Mouse (Mus musculus) forebrain, embryonic 14.5 days (tissue): ENCODE measurements at regions not wholly inside any gene's neighbourhood (a gene's known extent, or its start where the extent isn't known, plus 50 kb on each side); places are given as distances from the start of the nearest gene placed in this dataset.

ENCODE experiments used
- ATAC-seq: fragments of 200-750 bp; cut with Nextera tagmentation; 2 replicates; pipeline ENCODE4 v1.8.0; 2017; ENCODE audit warnings: mild to moderate bottlenecking, moderate library complexity
- DNase-seq: peaks from one replicate; pipeline ENCODE4 v3.0.0-alpha.2; 2015; ENCODE audit warnings: low spot score
- H3K27ac ChIP-seq: fragments of 300-500 bp; sonication (generic); 2 replicates; pipeline ENCODE4 v1.5.1; 2014; ENCODE audit warnings: low read depth, mild to moderate bottlenecking, control low read depth, low read length, moderate library complexity
- H3K27me3 ChIP-seq: fragments of 300-500 bp; sonication (generic); replicated peaks from 2 replicates; pipeline ENCODE4 v1.6.1; 2014; ENCODE audit warnings: low read length, control low read depth, mixed read lengths; ENCODE audit not compliant: control insufficient read depth, insufficient read depth
- H3K36me3 ChIP-seq: fragments of 300-500 bp; sonication (generic); 2 replicates; pipeline ENCODE4 v1.6.1; 2014; ENCODE audit warnings: low read length, control low read depth; ENCODE audit not compliant: control insufficient read depth, insufficient read depth
- H3K4me1 ChIP-seq: fragments of 300-500 bp; sonication (generic); 2 replicates; pipeline ENCODE4 v1.6.1; 2014; ENCODE audit warnings: antibody characterized with exemption, low read length, control low read depth; ENCODE audit not compliant: control insufficient read depth, insufficient read depth
- H3K4me2 ChIP-seq: fragments of 300-500 bp; sonication (generic); 2 replicates; pipeline ENCODE4 v1.6.1; 2014; ENCODE audit warnings: mild to moderate bottlenecking, control low read depth, low read length
- H3K4me3 ChIP-seq: fragments of 300-500 bp; sonication (generic); 2 replicates; pipeline ENCODE4 v1.5.1; 2014; ENCODE audit warnings: low read depth, low read length, control low read depth
- H3K9ac ChIP-seq: fragments of 300-500 bp; sonication (generic); 2 replicates; pipeline ENCODE4 v1.6.1; 2014; ENCODE audit warnings: mild to moderate bottlenecking, low read length, control low read depth, moderate library complexity
- H3K9me3 ChIP-seq: fragments of 300-500 bp; sonication (generic); replicated peaks from 2 replicates; pipeline ENCODE4 v1.6.1; 2016; ENCODE audit warnings: low read length, control low read depth, mixed read lengths; ENCODE audit not compliant: control insufficient read depth
- WGBS: fragments of 180-500 bp; shearing (Covaris S2); extraction: QIAGEN DNeasy Blood & Tissue Kit; methylation state at CpG from one replicate; pipeline ENCODE4 v1.1.7; 2014; 5-methylcytosine and 5-hydroxymethylcytosine counted together

GRCm38 (mm10) chr11:64314997-64315396 is 120.1 kb upstream of the Hs3st3a1 start:
- ATAC-seq (no peak), DNase-seq (no peak)
- Histone ChIP-seq H3K27ac (no peak overlapping the region), H3K4me1 (no peaks in the 10 kb centered on the region), H3K27me3 (no peaks in the 10 kb centered on the region), H3K4me2 (no peak overlapping the region), H3K4me3 (no peak overlapping the region), H3K9ac (no peak overlapping the region), H3K9me3 (no peaks in the 10 kb centered on the region), H3K36me3 (no peaks in the 10 kb centered on the region)
- 78% methylated on average over 5 of the region's 5 CpGs for WGBS

DNA sequence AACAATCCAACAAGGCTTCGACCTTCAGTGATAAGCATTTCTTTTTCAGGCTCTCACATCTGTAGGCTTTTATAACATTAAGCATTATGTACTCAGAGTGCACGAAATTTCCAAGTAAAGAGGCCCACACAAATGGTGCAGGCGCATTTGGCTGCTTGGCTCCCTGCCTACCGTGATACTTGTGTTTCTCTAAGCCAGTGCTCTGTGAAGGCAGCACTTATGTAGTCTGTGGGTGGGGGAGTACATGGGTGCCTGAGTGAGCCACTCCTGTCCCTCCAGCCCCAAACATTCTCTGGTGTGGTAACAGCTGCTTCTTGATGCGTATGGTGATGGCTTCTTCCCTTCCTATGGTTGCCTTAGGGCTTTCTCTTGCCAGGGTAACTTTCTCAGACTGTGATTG is 121.9 kb upstream of the Hs3st3a1 start:
- Histone ChIP-seq H3K4me3 (no peak overlapping the region), H3K9me3 (no peaks in the 10 kb centered on the region), H3K9ac (no peak overlapping the region), H3K27ac (no peak overlapping the region), H3K4me2 (no peak overlapping the region), H3K36me3 (no peaks in the 10 kb centered on the region), H3K27me3 (no peaks in the 10 kb centered on the region), H3K4me1 (no peaks in the 10 kb centered on the region)
- no peak for DNase-seq
- no peak for ATAC-seq
- WGBS: 72% methylated on average over 5 of the region's 5 CpGs

- H3K27me3 ChIP-seq: no peaks in the 10 kb centered on the region
- no peak overlapping the region for H3K4me2 ChIP-seq
- H3K4me3 ChIP-seq: no peak overlapping the region
- H3K9me3 ChIP-seq: no peaks in the 10 kb centered on the region
- H3K4me1 ChIP-seq: no peaks in the 10 kb centered on the region
- H3K9ac ChIP-seq: no peak overlapping the region
- ATAC-seq (no peak), DNase-seq (no peak)
- H3K27ac ChIP-seq: no peak overlapping the region
- no peaks in the 10 kb centered on the region for H3K36me3 ChIP-seq
Observed at GRCm38 (mm10) chr11:64309881-64310280, 125.3 kb upstream of the Hs3st3a1 start.

DNA sequence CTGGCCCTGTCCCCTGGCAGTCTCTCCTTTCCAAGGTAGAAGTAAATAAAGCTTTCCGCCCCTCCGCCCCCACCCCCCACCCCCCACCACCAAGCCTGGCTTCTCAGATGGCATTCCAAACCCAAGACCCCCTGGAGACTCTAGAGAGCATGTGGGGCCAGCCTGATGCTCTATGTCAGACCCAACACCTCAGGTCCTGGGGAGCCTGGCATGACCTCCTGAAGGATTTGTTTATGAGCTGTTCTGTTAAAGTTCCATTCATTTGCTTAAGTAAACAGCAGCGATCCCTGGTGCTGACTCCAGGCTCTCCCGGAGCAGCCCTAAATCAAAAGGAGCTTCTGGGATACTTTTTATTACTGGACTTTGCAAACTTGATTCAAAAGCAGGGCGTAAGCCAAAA is 137.3 kb upstream of the Hs3st3a1 start:
- Histone ChIP-seq H3K27me3 (no peaks in the 10 kb centered on the region), H3K9me3 (no peaks in the 10 kb centered on the region), H3K4me2 (no peak overlapping the region), H3K4me1 (no peaks in the 10 kb centered on the region), H3K36me3 (no peaks in the 10 kb centered on the region), H3K4me3 (no peak overlapping the region), H3K27ac (no peak overlapping the region), H3K9ac (no peak overlapping the region)
- no peak for DNase-seq
- 32% methylated on average over 4 of the region's 5 CpGs for WGBS
- ATAC-seq: no peak

DNA sequence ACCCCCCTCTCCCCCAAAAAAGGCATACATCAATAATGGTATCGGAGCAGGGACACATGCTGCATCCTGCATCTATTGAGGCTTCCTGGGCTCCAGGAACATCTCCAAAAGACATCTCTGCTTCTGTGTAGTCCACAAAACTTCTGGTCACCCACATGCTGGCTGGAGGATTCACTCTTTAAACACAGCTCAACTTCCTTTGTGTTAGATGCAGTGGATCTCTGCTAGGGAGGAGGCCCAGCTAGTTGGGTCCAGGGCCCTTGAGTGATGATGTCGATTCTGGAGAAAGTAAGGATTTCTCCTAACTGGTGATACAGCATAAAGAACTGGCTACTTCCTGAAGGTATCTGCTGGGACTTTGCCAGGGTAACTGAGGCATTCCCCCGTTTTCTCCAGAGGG is 146.9 kb upstream of the Hs3st3a1 start:
- Histone ChIP-seq H3K9me3 (no peaks in the 10 kb centered on the region), H3K27ac (no peak overlapping the region), H3K4me1 (no peaks in the 10 kb centered on the region), H3K27me3 (no peaks in the 10 kb centered on the region), H3K36me3 (no peaks in the 10 kb centered on the region), H3K4me2 (no peak overlapping the region), H3K9ac (no peak overlapping the region), H3K4me3 (no peak overlapping the region)
- no peak for ATAC-seq
- 91% methylated on average over 3 of the region's 3 CpGs for WGBS
- DNase-seq: no peak

DNA sequence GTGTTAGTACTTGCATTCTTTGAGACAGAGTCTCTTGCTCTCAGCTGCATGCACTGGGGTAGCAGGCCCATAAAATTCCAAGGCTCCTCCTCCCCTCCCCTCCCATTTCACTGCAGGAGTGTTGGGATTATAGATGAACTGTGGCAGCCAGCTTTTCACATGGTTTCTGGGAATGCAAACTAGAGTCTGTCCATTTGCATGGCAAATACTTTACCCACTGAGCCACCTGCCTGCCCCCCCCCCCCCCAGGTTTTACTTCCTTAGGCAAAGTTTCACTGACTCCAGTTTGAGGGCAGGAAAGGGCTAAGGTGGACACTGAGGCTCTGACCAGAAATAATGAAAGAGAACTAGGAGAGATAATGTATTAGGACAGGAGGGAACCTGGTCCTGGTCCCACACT is 147.6 kb upstream of the Hs3st3a1 start:
- Histone ChIP-seq H3K4me2 (no peak overlapping the region), H3K27me3 (no peaks in the 10 kb centered on the region), H3K9ac (no peak overlapping the region), H3K36me3 (no peaks in the 10 kb centered on the region), H3K4me1 (no peaks in the 10 kb centered on the region), H3K9me3 (no peaks in the 10 kb centered on the region), H3K27ac (no peak overlapping the region), H3K4me3 (no peak overlapping the region)
- DNase-seq: no peak
- ATAC-seq: no peak

DNA sequence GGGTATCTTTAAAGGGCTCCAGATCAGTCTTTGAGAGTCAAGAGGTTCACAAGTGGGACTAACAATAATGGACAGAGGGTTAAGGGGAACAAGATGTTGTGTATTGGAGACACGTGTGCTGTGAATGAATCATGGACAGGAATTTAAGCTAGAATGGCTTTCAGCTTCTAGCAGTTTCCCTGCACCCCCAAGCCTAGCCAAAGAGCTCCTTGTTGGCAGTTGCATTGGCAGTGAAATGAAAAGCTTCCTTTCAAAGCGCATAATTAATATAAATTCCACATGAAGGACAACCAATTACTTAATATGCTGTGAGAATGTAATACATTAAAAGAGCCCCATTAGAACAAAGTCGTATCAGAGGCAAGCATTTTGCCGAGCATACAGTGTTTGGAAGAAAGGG is 153.4 kb upstream of the Hs3st3a1 start:
- DNase-seq: peak; percentile 41
- no peaks in the 10 kb centered on the region for H3K27me3 ChIP-seq
- ATAC-seq: no peak
- no peaks in the 10 kb centered on the region for H3K36me3 ChIP-seq
- H3K4me1 ChIP-seq: peaks cover 4% of the 10 kb centered on the region; the same call in 1 of the 2 replicates
- H3K9me3 ChIP-seq: no peaks in the 10 kb centered on the region
- no peak overlapping the region for H3K4me2 ChIP-seq
- 26% methylated on average over 4 of the region's 4 CpGs for WGBS
- H3K4me3 ChIP-seq: no peak overlapping the region
- H3K27ac ChIP-seq: no peak overlapping the region
- no peak overlapping the region for H3K9ac ChIP-seq

DNA sequence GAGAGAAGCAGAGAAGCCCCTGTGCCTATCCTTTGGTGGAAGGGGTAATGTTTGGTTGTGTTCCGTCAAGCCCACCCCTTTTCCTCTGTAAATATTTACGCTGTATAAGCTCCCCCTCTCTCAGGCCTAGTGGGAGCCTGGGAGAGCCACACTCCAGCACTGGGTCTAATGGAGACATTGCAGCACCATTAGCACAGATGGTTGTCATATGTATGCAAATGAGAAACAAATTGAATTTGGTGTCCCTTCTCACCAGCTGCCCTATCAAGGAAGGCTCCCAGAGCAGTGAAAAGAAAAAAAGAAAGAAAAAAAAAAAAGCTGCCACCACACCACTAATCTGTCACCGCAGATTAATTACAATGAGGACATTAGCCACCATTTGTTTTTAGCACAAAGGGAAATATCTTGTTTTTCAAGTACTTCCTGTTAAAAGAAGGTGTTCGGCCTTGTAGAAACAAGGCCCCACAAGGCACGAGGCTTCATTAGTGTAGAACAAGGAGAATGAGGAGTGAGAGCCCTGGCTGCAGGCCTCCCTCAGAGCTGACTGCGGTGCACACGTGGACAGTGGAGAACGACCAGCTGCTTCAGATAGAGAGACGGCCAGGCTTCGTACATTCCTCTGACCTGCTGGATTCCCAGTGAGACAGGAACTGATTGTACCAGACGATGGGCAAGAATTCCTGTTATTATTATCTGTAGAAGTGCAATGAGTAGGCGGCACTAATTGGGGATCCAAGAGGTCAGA is 156.7 kb upstream of the Hs3st3a1 start:
- H3K4me1 ChIP-seq: peaks cover 4% of the 10 kb centered on the region; the same call in 1 of the 2 replicates
- H3K27me3 ChIP-seq: no peaks in the 10 kb centered on the region
- no peak overlapping the region for H3K4me2 ChIP-seq
- H3K36me3 ChIP-seq: no peaks in the 10 kb centered on the region
- WGBS: 25% methylated on average over 12 of the region's 12 CpGs
- no peak overlapping the region for H3K4me3 ChIP-seq
- H3K27ac ChIP-seq: 0 out of 2 replicates have a peak overlapping the region, but pooled peaks have one; percentile 28
- DNase-seq: peak; percentile 82
- peak; percentile 94 for ATAC-seq
- H3K9ac ChIP-seq: no peak overlapping the region
- H3K9me3 ChIP-seq: no peaks in the 10 kb centered on the region

DNA sequence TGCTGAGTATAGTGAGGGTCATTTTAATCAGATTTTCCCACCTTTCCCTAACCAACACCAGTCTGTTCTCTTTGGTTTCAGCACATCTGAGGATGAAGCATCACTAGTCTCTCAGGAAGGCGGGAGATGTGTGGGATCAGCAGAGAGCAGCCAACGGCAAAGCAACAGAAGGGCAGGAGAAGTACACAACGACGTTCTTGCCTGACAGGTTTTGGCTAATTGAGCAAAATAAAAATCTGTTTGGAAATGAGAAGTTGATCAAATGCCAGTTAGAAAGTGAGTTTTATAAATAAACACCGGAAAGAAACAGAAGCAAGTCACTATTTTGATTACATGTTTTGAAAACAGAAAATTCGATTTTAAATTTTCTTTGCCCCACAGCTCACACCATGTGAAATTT is 161.4 kb upstream of the Hs3st3a1 start:
- 80% methylated on average over 6 of the region's 6 CpGs for WGBS
- DNase-seq: peak; percentile 57

More for the DNA sequence above, 161.4 kb upstream of the Hs3st3a1 start:
- Histone ChIP-seq H3K4me1 (peaks cover 4% of the 10 kb centered on the region; the same call in 1 of the 2 replicates), H3K27ac (no peak overlapping the region), H3K27me3 (no peaks in the 10 kb centered on the region), H3K4me2 (no peak overlapping the region), H3K36me3 (no peaks in the 10 kb centered on the region), H3K9ac (no peak overlapping the region), H3K9me3 (no peaks in the 10 kb centered on the region), H3K4me3 (no peak overlapping the region)
- ATAC-seq: no peak
